Mouse (Mus musculus) B cell, adult 2 months (primary cell): ENCODE measurements around the gene Dlec1.

Experiments
- DNase-seq, 2 experiments: peaks; one replicate each; pipeline ENCODE4 v3.0.0; 2022

The Dlec1 gene

DNA sequence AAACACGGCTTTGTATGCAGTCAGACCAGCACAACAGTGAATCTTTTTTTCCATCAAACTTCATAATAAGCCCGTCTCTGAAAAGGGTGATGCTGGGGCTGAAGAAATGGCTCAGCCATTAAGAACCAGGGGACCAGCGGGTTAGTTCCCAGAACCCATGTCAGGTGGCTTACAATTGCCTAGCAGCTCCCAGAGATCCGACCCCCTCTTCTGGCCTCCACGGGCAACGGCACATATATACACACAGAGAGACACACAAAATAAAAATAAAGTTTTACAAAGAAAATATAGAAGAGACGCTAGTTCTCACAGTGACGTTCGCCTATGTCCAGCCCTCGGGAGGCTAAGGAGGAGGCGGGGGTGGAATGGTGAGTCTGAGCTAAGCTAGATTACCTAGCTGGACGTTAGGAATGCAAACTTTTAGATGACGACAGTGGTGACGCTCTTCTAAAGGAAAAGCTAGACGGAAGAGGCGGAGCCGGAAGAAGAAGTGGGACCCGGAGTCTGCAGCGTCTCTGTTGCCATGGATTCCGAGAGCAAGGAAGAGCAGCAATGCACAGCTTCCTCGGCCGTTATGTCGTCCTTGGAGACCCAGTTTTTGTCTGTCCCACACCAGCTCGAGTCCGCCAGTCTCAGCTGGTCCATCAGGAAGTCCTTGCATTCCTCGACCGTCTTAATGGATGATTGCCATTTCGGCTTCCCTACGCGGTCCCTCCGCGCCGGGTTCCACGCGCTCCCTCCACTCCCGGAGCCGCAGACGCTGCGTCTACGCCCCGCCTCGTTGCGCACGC lies at the start of gene Dlec1:
TSS of gene Dlec1 (plus strand) at position 487 of the 791 bp plus-strand sequence.
- peak; percentile 62 for DNase-seq

DNA sequence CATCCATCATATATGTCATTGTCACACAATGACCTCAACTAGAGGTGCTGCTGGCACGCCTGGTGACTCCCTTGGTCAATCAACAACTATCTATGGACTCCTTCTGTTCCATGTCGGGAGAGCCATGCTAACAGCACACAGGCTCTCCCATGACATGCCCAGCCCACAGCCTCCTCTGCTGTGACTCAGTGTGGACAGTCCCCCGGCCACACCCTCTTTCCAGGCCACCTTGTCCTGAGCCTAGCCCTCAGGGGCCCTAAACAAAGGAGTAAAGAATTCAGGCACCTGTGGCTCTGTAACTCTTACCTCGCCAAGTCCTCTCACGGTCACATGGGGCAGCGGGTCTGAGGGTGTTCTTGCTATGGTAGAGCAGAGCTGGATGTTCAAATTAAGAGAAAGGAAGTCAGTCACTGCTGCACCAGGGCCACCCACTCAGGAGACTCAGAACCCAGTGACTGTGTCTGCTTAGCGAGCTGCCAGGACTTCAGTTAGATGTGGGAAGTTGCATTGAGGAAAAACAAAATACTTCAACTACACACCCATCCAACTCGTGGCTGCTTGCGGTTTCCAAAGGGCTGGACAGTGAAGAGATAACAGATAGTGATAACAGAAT lies 48.2 kb upstream of the Dlec1 start:
- no peak for DNase-seq

DNA sequence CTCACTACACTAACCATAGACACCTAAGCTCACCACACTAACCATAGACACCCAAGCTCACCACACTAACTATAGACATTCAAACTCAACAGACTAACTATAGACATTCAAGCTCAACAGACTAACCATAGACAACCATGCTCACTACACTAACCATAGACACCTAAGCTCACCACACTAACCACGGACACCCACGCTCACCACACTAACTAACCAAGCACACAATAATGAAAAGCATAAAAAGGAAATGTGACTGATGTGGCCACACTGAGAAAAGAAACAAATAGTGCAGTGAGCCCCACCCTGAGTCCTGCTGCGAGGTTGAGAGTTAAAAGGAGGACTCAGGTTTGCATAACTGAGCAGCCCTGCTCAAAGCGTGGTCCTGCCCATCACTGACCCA lies 46.9 kb upstream of the Dlec1 start:
- no peak for DNase-seq

DNA sequence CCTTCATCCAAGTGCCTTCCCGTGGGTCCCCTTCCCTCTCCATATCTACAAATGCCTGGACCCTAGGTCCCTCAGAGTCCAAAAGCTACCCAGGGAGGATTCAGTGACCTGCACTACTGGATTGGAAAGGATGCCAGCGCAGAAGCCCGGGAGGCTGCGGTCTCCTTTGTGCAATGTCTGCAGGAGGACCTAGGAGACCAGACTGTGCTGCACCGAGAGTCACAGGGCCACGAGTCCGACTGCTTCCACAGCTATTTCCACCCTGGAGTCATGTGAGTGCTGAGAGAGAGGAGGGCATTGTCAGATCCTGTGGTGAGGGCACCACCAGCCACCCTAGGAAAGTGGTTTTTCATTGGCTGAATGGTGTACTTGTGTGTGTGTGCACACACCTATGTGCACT lies 44.0 kb upstream of the Dlec1 start:
- DNase-seq, result no peak

DNA sequence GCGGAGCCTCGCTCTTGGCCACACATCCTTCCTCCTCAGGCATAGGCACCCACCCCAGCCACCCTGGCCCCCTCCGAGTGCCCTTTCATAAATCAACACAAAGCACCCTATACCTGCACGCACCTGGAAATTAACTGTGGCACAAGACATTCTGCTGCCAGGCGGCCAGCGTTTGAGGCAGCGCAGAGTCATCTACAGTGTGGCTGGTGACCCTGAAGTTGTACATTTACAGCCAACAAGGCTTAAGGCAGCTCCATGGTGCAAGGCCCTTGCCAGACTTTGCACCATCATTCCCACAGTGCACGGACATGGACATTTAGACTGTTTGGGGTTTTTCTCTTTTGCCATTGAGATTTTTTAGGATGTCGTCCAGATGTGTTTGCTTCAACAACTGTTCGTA lies 41.6 kb upstream of the Dlec1 start:
- DNase-seq, result no peak

DNA sequence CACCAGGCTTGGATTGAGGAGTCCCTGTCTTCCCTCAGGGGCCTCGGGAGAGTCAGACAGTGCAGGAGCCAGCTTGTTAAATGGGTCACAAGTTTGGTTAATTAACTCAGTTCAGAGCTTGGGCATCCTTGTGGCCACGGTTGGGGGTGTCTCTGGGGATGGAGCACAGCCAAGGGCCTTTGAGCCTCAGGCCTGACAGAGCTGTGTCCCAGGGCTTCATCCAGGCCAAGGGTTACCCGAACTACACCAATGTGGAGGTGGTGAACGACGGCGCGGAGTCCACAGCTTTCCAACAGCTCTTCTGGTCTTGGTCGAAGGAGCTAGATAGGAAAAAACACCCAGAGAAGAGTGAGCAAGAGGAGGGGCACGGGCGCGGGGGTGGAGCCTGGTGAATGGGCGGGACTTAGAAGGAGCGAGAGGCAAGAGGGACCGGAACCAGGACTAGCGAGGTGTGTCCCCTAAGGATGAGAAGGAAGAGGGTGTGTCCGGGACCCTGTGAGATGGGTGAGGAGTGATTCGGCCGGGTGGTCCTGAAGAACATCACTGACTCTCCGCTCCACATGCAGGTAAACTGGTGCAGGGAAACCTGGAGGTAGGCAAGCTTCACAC lies 39.1 kb upstream of the Dlec1 start:
- DNase-seq, result peak; percentile 14

DNA sequence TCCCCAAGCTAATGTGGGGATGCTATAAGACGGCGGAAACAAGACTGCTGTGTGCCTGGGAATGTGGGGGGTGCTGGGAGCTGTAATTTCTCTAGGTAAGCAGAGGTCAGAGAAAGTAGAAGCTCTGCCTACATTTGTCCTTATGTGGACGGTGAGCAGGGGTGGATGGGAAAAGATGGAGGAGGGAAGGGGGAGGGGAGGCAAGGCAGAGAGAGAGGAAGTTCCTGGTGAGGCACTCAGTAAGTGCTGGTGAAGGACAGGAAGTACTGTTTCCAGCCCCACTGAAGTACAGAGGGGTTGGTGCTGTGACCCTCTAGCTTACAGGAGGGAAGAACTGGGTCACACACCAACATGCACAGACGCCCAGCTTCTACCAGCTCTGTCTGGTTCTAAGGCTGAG lies 38.0 kb upstream of the Dlec1 start:
- DNase-seq, result no peak

DNA sequence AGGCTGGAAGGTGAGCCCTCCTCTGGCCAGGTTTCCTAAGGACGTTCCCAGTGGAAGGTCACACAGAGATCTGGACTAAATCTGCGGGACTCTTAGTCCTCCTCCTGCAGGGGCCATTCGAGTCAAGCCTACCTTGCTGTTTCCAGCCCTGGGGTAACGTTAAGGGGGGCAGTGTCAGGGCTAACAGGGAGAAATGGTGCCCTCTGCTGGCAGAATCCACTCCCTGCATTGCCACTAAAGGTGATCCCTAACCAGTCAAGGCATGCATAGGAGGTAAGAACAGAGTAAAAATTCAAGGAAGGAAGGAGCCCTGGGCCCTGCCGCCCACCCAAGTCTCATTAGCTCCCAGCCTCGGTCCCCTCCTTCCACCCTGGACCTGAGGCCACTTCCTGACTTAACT lies 34.7 kb upstream of the Dlec1 start:
- peak; percentile 67 to 68 for DNase-seq

- no peak for DNase-seq
Measured at GRCm38 (mm10) chr9:119068266-119068665, 34.0 kb upstream of the Dlec1 start.

- no peak for DNase-seq
Measured at GRCm38 (mm10) chr9:119070173-119070825, 32.0 kb upstream of the Dlec1 start.

GRCm38 (mm10) chr9:119071786-119072185 lies 30.5 kb upstream of the Dlec1 start:
- DNase-seq, result no peak

- no peak for DNase-seq
Measured at GRCm38 (mm10) chr9:119073184-119073895, 28.9 kb upstream of the Dlec1 start.

- no peak for DNase-seq
Measured at GRCm38 (mm10) chr9:119075685-119076084, 26.6 kb upstream of the Dlec1 start.

GRCm38 (mm10) chr9:119080040-119080675 lies 22.1 kb upstream of the Dlec1 start:
- no peak for DNase-seq

DNA sequence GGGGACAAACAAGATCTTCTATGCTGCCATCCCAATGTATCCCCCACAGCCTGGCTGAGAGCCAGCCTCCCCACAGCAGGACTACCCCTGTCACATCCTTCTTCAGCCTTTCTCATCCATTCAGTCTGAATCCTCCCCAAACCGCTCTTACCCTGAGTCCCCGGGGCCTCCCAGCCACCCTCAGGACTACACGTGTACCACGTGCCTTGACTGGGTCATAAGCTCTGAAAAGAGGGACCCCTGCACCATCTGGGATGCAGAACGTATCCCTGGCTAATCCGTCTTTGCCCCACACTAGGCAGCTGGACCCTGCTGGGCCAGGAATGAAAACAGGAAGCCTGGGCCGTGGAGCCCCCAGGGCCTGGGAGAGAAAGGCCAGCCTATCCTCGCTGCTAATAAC lies 20.2 kb upstream of the Dlec1 start:
- DNase-seq, result no peak

DNA sequence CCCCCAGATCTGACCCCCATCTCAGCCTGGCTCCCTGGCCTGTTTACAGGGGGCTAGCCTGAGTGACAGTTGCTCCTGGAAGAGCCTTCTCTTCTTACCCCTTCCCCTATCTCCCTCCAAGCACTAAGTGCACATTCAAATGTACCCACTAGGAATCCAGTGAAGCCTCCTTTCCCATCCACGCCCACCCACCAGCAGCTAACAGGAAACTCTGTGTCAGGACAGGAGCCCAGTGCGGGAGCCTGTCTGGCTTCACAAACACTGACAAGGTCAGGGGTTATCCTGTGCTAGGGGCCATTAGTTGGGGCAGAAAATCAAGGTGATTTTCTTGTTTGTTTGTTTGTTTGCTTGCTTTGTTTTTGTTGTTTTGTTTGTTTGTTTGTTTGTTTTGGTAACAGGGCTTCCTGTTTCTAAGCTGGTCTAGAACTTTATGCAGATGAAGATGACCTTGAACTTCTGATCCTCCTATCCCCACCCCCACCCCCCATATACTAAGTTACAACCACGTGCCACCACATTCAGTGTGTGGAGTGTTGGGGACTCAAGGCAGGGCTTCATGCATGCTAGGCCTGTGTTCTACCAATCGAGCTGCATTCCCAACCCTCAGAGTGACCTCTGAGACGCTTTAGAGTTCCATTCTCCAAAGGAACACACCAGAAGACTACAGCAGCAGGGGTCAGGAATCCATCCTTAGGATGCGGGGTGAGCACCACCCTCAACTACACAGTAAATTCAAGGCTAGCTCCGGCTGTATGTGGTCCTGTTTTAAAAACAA lies 19.4 kb upstream of the Dlec1 start:
- no peak for DNase-seq

DNA sequence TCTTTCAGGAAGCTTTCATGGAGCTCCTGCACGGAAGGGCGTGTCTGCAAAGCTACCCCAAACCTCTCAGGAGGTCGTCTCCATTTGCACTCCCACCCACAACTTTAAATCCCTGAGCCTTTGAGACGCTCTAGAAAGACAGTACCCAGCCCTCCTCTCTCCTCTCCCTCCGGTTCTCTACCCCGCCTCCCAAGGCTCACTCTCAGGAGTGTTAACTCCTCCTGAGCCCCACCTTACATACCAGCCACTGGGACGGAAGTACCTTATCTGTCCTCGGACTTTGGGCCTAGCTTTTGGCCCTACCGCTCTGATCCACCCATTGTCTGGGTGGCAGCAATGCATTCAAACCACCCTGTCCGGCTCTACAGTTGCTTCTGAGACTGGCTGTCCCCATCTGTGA lies 18.3 kb upstream of the Dlec1 start:
- DNase-seq, result no peak

- DNase-seq, result no peak
Measured at GRCm38 (mm10) chr9:119086451-119086850, 15.8 kb upstream of the Dlec1 start.

GRCm38 (mm10) chr9:119087309-119087708 lies 15.0 kb upstream of the Dlec1 start:
- no peak for DNase-seq

DNA sequence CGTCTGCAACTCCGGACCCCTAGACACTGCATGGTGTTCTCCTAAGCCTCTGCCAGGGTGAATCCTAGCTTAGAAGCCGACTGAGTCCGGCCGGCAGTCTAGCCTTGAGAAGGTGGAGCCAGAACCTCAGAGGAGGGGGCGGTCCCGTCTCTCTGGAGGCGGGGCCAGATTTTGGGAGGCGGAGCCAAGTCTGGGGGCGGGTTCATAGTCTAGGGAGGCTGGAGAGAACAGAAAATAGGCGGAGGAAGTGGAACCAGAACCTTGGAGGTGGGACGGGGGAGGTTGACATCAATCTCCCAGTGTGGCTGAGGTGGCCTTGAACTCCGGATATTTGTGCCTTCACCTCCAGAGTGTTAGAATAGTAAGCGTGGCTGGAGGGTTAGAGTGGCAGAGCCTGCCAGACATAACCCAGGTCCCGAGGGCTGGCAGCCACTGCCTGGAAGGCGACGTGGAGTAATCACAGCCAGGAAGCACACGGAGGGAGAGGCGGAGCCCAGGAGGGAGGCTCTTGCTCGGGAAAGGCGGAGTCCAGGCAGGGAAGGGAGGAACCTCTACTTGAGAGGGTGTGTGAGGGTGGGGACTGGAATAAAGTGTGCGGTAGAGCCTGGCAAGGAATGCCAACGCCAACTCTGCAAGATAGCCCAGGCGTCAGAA lies 14.0 kb upstream of the Dlec1 start:
- DNase-seq, result peak; percentile 87 to 89

- no peak for DNase-seq
Measured at GRCm38 (mm10) chr9:119089437-119089836, 12.8 kb upstream of the Dlec1 start.
